Mouse (Mus musculus): ENCODE results near the gene Dnali1.
A peak's percentile ranks its signal among the peaks of the same experiment; 100 is the strongest.

The Dnali1 gene

GRCm38 (mm10) chr4:125065517-125066307 is at the start of gene Dnali1:
Dnali1 (minus strand) TSS chr4:125065703.
- DNase-seq (ENCODE audit: low spot score), result peak; percentile 55

- DNase-seq (ENCODE audit: low spot score), result no peak
Observed at GRCm38 (mm10) chr4:125115081-125115480, 49.6 kb upstream of the Dnali1 start.

- peak; percentile 89 for DNase-seq (ENCODE audit: low spot score)
Observed at GRCm38 (mm10) chr4:125114638-125115037, 49.1 kb upstream of the Dnali1 start.

GRCm38 (mm10) chr4:125105354-125105753 is 39.9 kb upstream of the Dnali1 start:
- DNase-seq (ENCODE audit: low spot score), result no peak

GRCm38 (mm10) chr4:125101334-125101733 is 35.8 kb upstream of the Dnali1 start:
- DNase-seq (ENCODE audit: low spot score), result no peak

- DNase-seq (ENCODE audit: low spot score), result peak; percentile 84
Observed at GRCm38 (mm10) chr4:125099458-125099857, 34.0 kb upstream of the Dnali1 start.

- no peak for DNase-seq (ENCODE audit: low spot score)
Observed at GRCm38 (mm10) chr4:125097412-125097811, 31.9 kb upstream of the Dnali1 start.

GRCm38 (mm10) chr4:125096066-125096465 is 30.6 kb upstream of the Dnali1 start:
- DNase-seq (ENCODE audit: low spot score), result no peak

GRCm38 (mm10) chr4:125093031-125093430 is 27.5 kb upstream of the Dnali1 start:
- no peak for DNase-seq (ENCODE audit: low spot score)

- peak; percentile 77 for DNase-seq (ENCODE audit: low spot score)
Observed at GRCm38 (mm10) chr4:125085346-125085841, 19.9 kb upstream of the Dnali1 start.

- DNase-seq (ENCODE audit: low spot score), result peak; percentile 90
Observed at GRCm38 (mm10) chr4:125084403-125085345, 19.2 kb upstream of the Dnali1 start, which contains the start of gene Meaf6. Meaf6 (plus strand) TSS chr4:125085134.

- no peak for DNase-seq (ENCODE audit: low spot score)
Observed at GRCm38 (mm10) chr4:125078698-125079097, 13.2 kb upstream of the Dnali1 start.

- DNase-seq (ENCODE audit: low spot score), result no peak
Observed at GRCm38 (mm10) chr4:125077700-125078099, 12.2 kb upstream of the Dnali1 start.

GRCm38 (mm10) chr4:125066490-125067370 is 1.2 kb upstream of the Dnali1 start, which contains the start of gene Snip1:
Snip1 (plus strand) TSS chr4:125066672.
- DNase-seq (ENCODE audit: low spot score), result peak; percentile 93

GRCm38 (mm10) chr4:125063829-125064228 is 1.7 kb downstream of the Dnali1 start:
- DNase-seq (ENCODE audit: low spot score), result no peak

- DNase-seq (ENCODE audit: low spot score), result peak; percentile 52
Observed at GRCm38 (mm10) chr4:125059025-125059424, 6.5 kb downstream of the Dnali1 start.

- no peak for DNase-seq (ENCODE audit: low spot score)
Observed at GRCm38 (mm10) chr4:125058033-125058432, 7.5 kb downstream of the Dnali1 start.

GRCm38 (mm10) chr4:125057273-125057672 is 8.2 kb downstream of the Dnali1 start:
- DNase-seq (ENCODE audit: low spot score), result no peak

GRCm38 (mm10) chr4:125056476-125056875 is 9.0 kb downstream of the Dnali1 start:
- no peak for DNase-seq (ENCODE audit: low spot score)

- no peak for DNase-seq (ENCODE audit: low spot score)
Observed at GRCm38 (mm10) chr4:125055385-125055784, 10.1 kb downstream of the Dnali1 start.

GRCm38 (mm10) chr4:125044454-125044853 is 21.0 kb downstream of the Dnali1 start:
- DNase-seq (ENCODE audit: low spot score), result no peak
